Mouse (Mus musculus) liver, embryonic 13.5 days (tissue): ENCODE results near the gene Adamts20. TPM values are rescaled to one million over a fixed set of nuclear protein-coding genes. Genes with fewer than 3 reads are reported as not detected.

Experiments used
- ATAC-seq: fragments of 200-750 bp; cut with Nextera tagmentation; 2 replicates; pipeline ENCODE4 v1.8.0; 2017; ENCODE audit warnings: low read depth, mild to moderate bottlenecking, moderate number of reproducible peaks, moderate library complexity
- DNase-seq: peaks from one replicate; pipeline ENCODE4 v3.0.0; 2022
- H3K27ac ChIP-seq: fragments of 300-500 bp; sonication (generic); 2 replicates; pipeline ENCODE4 v1.5.1; 2015; ENCODE audit warnings: moderate library complexity, mild to moderate bottlenecking, inconsistent platforms
- H3K27me3 ChIP-seq: fragments of 300-500 bp; sonication (generic); 2 replicates; pipeline ENCODE4 v1.6.1; 2015; ENCODE audit warnings: mild to moderate bottlenecking, inconsistent platforms
- H3K36me3 ChIP-seq: fragments of 300-500 bp; sonication (generic); 2 replicates; pipeline ENCODE4 v1.6.1; 2015; ENCODE audit warnings: mild to moderate bottlenecking, inconsistent platforms
- H3K4me1 ChIP-seq: fragments of 300-500 bp; sonication (generic); replicated peaks from 2 replicates; pipeline ENCODE4 v1.6.1; 2015; ENCODE audit warnings: inconsistent platforms
- H3K4me2 ChIP-seq: fragments of 300-500 bp; sonication (generic); 2 replicates; pipeline ENCODE4 v1.6.1; 2015; ENCODE audit warnings: inconsistent platforms, mild to moderate bottlenecking, moderate library complexity
- H3K4me3 ChIP-seq: fragments of 300-500 bp; sonication (generic); replicated peaks from 2 replicates; pipeline ENCODE4 v1.5.1; 2015; ENCODE audit warnings: mild to moderate bottlenecking, inconsistent platforms
- H3K9ac ChIP-seq: fragments of 300-500 bp; sonication (generic); 2 replicates; pipeline ENCODE4 v1.6.1; 2015; ENCODE audit warnings: mild to moderate bottlenecking, inconsistent platforms
- H3K9me3 ChIP-seq: fragments of 300-500 bp; sonication (generic); replicated peaks from 2 replicates; pipeline ENCODE4 v1.6.1; 2016; ENCODE audit warnings: inconsistent platforms
- WGBS: fragments of 180-500 bp; shearing (Covaris S2); methylation state at CpG from one replicate; pipeline ENCODE4 v1.1.7; 2015; ENCODE audit not compliant: insufficient replicate concordance; 5-methylcytosine and 5-hydroxymethylcytosine counted together
- polyA plus RNA-seq: library from polyadenylated mRNA; unstranded; fragments of >200 nt; fragmentation: Nextera tagmentation; extraction: Ambion mirVana; gene quantifications from 2 replicates; pipeline ENCODE4 v1.2.1, GENCODE M21; 2015

Gene Adamts20
- polyA plus RNA-seq, 1 experiment from 2014 or later = 0.16 TPM

DNA sequence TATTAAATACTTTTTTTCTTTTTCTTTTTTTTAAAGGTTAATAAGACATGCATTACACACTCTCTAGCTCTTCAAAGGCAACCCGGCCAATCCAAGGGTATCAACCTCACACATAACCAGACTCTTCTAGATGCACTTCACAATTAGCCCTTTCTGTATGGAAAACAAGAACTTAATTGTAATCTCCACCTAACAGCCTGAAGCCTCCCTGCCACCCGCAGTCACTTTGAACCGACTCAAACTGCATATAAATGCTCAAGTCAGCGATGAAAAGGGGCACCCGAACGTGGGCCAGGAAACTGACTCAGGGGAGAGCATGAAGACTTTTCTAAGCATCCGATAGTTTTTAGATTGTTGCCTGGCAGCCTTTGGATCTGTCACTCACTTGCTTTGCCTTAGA, 12.1 kb upstream of the Adamts20 start:
- no peak overlapping the region for H3K4me3 ChIP-seq
- no peak overlapping the region for H3K4me2 ChIP-seq
- WGBS = 60% methylated on average over 7 of the region's 7 CpGs
- no peaks in the 10 kb centered on the region for H3K36me3 ChIP-seq
- ATAC-seq (no peak), DNase-seq (no peak)
- H3K9me3 ChIP-seq = no peaks in the 10 kb centered on the region
- no peaks in the 10 kb centered on the region for H3K27me3 ChIP-seq
- no peak overlapping the region for H3K9ac ChIP-seq
- no peak overlapping the region for H3K27ac ChIP-seq
- no peaks in the 10 kb centered on the region; the same call in 1 of the 2 replicates for H3K4me1 ChIP-seq

- no peaks in the 10 kb centered on the region for H3K36me3 ChIP-seq
- WGBS = 61% methylated on average over 5 of the region's 5 CpGs
- no peaks in the 10 kb centered on the region for H3K9me3 ChIP-seq
- no peak overlapping the region for H3K27ac ChIP-seq
- no peaks in the 10 kb centered on the region for H3K27me3 ChIP-seq
- no peak overlapping the region for H3K4me2 ChIP-seq
- H3K9ac ChIP-seq = no peak overlapping the region
- no peaks in the 10 kb centered on the region; the same call in 1 of the 2 replicates for H3K4me1 ChIP-seq
- no peak for ATAC-seq
- DNase-seq = no peak
- no peak overlapping the region for H3K4me3 ChIP-seq
Measured at GRCm38 (mm10) chr15:94475975-94476374, 10.8 kb upstream of the Adamts20 start.

DNA sequence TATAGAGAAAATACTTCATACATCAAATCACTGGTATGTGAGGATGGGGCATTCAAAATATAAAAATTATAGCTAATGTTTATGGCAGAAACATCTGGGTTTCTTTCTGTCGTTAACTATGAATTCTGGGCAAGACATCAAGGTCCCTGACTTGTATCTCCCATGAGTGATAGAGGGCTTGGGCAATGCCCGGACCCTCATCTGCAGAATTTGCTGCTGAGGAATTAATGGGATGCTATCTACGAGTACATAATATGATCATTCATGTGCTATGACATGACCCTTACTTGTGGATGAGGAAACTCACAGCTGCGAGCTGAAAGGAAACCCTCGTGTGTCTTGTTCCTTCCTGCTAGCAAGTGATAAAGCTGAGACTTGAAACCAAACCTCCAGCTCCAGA, 5.1 kb upstream of the Adamts20 start:
- 27% methylated on average over 5 of the region's 5 CpGs for WGBS
- H3K4me1 ChIP-seq = no peaks in the 10 kb centered on the region
- DNase-seq (no peak), ATAC-seq (no peak)
- no peaks in the 10 kb centered on the region for H3K9me3 ChIP-seq
- H3K36me3 ChIP-seq = no peaks in the 10 kb centered on the region
- H3K4me3 ChIP-seq = no peak overlapping the region
- no peak overlapping the region for H3K4me2 ChIP-seq
- H3K27ac ChIP-seq = no peak overlapping the region
- no peaks in the 10 kb centered on the region for H3K27me3 ChIP-seq
- H3K9ac ChIP-seq = no peak overlapping the region

DNA sequence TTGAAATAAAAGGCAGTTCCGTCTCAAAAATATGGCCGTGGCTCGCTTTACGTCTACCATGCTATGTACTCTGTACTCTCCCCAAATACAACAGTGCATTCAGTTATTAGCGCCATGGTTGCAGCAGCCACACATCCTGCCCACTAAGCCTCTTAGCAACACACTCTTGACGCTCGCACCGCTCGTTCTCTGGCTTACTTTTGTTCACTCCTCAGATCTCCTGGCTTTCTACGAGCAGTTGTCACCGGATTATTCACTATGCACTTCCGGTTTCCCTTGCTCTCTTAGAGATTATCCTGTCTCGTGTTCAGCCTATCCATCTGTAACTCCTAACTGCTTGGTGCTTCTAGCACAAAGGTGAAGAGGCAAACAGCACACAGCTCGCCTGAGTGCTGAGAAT, 337 bp downstream of the Adamts20 start:
- no peak for DNase-seq
- H3K27ac ChIP-seq = no peak overlapping the region
- 77% methylated on average over 14 of the region's 14 CpGs for WGBS
- no peaks in the 10 kb centered on the region for H3K36me3 ChIP-seq
- no peak overlapping the region for H3K9ac ChIP-seq
- H3K4me1 ChIP-seq = no peaks in the 10 kb centered on the region
- no peaks in the 10 kb centered on the region for H3K9me3 ChIP-seq
- no peak overlapping the region for H3K4me2 ChIP-seq
- H3K27me3 ChIP-seq = no peaks in the 10 kb centered on the region
- no peak overlapping the region for H3K4me3 ChIP-seq
- no peak for ATAC-seq

DNA sequence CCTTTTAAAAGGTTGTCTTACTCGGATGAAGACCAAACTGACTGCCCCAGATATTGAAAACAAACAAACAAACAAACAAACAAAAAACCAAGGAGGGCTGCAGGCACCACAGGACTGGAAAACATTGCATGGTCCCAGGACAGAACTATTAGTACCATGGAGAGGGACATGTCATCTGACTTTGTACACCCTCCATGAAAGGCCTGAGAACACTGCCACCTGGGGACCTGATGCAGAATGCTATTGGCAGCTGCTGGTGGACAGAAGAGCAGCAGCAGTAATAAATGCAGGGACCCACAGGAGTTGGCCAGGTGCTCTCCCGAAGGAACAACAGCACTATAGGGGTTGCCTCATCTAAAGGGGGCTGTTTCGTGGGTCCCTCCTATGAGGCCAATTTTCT, 2.0 kb downstream of the Adamts20 start:
- no peaks in the 10 kb centered on the region for H3K27me3 ChIP-seq

DNA sequence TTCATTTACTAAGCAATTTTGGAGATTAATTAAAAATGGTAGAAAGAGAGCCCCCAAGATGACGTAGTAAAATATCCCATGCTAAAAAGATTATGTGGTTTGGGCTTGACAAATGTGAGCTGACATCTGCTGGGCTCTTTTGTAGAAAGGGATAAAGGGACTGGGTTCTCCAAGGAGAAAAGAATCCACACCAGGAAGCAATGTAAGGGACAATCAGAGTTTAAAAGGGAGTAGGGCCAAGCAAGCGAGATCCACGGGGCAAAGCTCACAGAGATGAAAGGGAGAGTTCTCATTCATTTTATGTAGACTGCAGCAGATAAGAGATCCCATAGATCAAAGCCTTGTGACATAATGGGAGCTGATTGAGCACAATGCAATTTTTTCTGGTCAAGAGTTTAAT, 3.0 kb downstream of the Adamts20 start:
- H3K9me3 ChIP-seq = no peaks in the 10 kb centered on the region
- no peak overlapping the region for H3K9ac ChIP-seq
- H3K27ac ChIP-seq = no peak overlapping the region
- no peaks in the 10 kb centered on the region for H3K27me3 ChIP-seq
- DNase-seq (no peak), ATAC-seq (no peak)
- 51% methylated on average over 3 of the region's 3 CpGs for WGBS
- H3K4me3 ChIP-seq = no peak overlapping the region
- H3K4me1 ChIP-seq = no peaks in the 10 kb centered on the region
- no peaks in the 10 kb centered on the region for H3K36me3 ChIP-seq
- no peak overlapping the region for H3K4me2 ChIP-seq

More for the DNA sequence above, 2.0 kb downstream of the Adamts20 start:
- no peaks in the 10 kb centered on the region for H3K9me3 ChIP-seq
- no peak overlapping the region for H3K4me2 ChIP-seq
- WGBS = 44% methylated on average over 3 of the region's 3 CpGs
- H3K4me1 ChIP-seq = no peaks in the 10 kb centered on the region
- no peak overlapping the region for H3K4me3 ChIP-seq
- ATAC-seq (no peak), DNase-seq (no peak)
- no peaks in the 10 kb centered on the region for H3K36me3 ChIP-seq
- H3K27ac ChIP-seq = no peak overlapping the region
- H3K9ac ChIP-seq = no peak overlapping the region

- H3K27me3 ChIP-seq = no peaks in the 10 kb centered on the region
- 72% methylated on average over 9 of the region's 9 CpGs for WGBS
- H3K9me3 ChIP-seq = no peaks in the 10 kb centered on the region
- no peak overlapping the region for H3K9ac ChIP-seq
- DNase-seq (no peak), ATAC-seq (no peak)
- no peaks in the 10 kb centered on the region for H3K4me1 ChIP-seq
- H3K36me3 ChIP-seq = no peaks in the 10 kb centered on the region
- no peak overlapping the region for H3K4me3 ChIP-seq
- no peak overlapping the region for H3K27ac ChIP-seq
- no peak overlapping the region for H3K4me2 ChIP-seq
Measured at GRCm38 (mm10) chr15:94461166-94461565, 4.1 kb downstream of the Adamts20 start.

DNA sequence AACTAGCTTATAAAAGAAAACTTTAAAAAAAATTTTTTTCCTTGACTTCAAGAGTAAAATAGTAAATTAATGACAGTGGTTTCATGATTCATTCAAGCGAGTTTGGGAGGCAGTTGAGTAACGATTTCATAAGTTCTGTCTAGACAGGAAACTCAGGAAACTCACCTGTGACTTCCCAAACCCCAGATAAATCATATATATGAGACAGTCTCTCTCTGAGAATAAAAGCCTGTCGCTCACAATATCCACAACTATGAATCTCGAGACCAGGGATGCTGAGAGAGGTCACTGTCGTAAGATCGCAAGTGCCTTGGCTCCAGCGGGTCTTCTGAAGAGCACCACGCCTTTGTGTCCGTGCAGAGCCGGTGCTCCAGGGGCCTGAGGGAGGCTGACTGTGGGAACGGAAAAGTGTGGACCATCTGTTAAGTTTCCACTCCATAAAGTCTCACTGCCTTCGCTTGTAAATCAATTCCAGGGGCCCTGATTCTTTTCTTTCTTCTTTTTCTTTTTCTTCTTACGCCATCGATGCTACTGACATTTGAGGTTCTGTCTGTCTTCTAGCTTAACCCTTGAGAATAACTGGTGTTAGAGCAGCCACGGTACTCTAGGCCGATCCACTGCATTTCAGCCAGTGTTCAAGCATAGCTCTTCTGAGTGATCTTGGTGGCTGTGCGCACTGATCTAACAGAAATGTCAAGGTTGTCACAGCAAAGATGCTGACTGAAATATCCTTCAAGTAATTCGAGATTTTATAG, 7.4 kb downstream of the Adamts20 start:
- no peaks in the 10 kb centered on the region; the same call in 1 of the 2 replicates for H3K4me1 ChIP-seq
- H3K9me3 ChIP-seq = no peaks in the 10 kb centered on the region
- H3K4me2 ChIP-seq = no peak overlapping the region
- H3K27me3 ChIP-seq = no peaks in the 10 kb centered on the region
- no peak overlapping the region for H3K27ac ChIP-seq
- no peaks in the 10 kb centered on the region for H3K36me3 ChIP-seq
- H3K9ac ChIP-seq = no peak overlapping the region
- 72% methylated on average over 18 of the region's 18 CpGs for WGBS
- no peak for ATAC-seq
- no peak overlapping the region for H3K4me3 ChIP-seq
- DNase-seq = no peak

DNA sequence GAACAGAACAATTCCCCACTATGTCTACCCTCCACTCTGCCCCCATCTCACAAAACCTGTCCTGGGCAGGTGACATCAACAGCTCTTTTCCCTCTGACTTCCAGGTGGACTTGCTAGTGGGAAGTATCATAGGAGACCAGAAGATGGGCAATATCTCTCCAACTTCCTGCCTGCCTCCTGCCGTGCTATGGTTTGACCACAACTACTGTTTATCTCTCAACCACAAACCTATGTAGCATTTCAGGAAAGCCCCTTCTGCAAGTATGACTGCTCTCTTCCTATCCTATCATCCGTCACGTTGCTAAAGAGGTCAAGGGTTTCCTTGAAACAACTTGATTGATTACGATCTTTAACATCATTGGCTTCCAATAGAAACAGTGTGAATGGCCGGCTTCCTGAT, 12.4 kb downstream of the Adamts20 start:
- H3K9me3 ChIP-seq = no peaks in the 10 kb centered on the region
- DNase-seq (no peak), ATAC-seq (no peak)
- H3K4me1 ChIP-seq = no peaks in the 10 kb centered on the region; the same call in 1 of the 2 replicates
- H3K36me3 ChIP-seq = no peaks in the 10 kb centered on the region
- H3K4me2 ChIP-seq = no peak overlapping the region
- H3K27ac ChIP-seq = no peak overlapping the region
- 8% methylated on average over 5 of the region's 5 CpGs for WGBS
- H3K9ac ChIP-seq = no peak overlapping the region
- no peaks in the 10 kb centered on the region for H3K27me3 ChIP-seq
- H3K4me3 ChIP-seq = no peak overlapping the region

DNA sequence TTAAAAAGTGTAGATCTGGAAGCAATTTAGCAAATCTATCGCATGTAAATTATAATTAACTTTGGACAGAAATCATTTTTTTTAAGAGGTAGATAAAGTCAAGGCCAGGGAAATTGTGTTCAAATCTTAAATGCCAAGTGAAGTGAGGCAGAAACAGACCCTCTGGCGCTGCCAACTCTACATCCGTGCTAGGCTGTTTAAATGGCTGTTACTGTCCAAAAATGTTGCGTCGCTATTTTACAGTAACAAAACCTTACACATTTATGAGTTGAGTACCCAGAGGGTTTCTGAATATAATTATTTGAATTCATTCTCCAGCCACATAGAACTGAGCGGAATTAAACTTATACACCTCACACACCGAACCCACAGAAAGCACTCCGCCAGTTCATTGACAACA, 13.6 kb downstream of the Adamts20 start:
- Histone ChIP-seq H3K36me3 (no peaks in the 10 kb centered on the region), H3K4me2 (no peak overlapping the region), H3K27ac (no peak overlapping the region), H3K9ac (no peak overlapping the region), H3K4me3 (no peak overlapping the region), H3K4me1 (no peaks in the 10 kb centered on the region; the same call in 1 of the 2 replicates), H3K9me3 (no peaks in the 10 kb centered on the region), H3K27me3 (no peaks in the 10 kb centered on the region)
- no peak for DNase-seq
- no peak for ATAC-seq
- 78% methylated on average over 8 of the region's 8 CpGs for WGBS

DNA sequence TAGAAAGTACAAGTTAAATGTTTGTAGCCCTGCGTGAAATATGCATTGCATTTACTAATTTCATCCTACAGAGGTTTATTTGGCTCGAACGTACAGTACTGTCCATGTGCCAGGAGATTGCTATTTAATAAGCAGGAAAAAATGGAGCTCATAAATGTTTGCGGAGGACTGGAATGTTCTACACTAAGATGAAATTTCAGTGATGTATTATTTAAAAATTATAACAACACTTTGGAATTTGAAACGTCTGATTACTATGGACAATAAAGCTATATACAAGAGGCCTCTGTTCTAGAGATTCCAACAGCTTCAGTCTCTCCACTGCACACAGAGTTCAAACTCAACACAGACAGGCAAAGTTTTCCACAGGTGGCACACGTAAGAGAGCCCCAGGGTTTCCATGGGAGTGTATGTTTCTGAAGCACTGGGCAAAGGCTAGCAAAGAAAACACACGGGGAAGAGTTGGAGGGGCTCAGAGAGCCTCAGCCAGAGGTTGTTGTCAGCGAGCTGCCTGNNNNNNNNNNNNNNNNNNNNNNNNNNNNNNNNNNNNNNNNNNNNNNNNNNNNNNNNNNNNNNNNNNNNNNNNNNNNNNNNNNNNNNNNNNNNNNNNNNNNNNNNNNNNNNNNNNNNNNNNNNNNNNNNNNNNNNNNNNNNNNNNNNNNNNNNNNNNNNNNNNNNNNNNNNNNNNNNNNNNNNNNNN, 20.6 kb downstream of the Adamts20 start:
- Histone ChIP-seq H3K4me2 (no peak overlapping the region), H3K9ac (no peak overlapping the region), H3K36me3 (no peaks in the 10 kb centered on the region), H3K27me3 (no peaks in the 10 kb centered on the region), H3K27ac (no peak overlapping the region), H3K4me1 (no peaks in the 10 kb centered on the region; the same call in 1 of the 2 replicates), H3K9me3 (no peaks in the 10 kb centered on the region), H3K4me3 (no peak overlapping the region)
- WGBS = 41% methylated on average over 8 of the region's 8 CpGs
- DNase-seq (no peak), ATAC-seq (peak; percentile 57; the same call in 1 of the 2 replicates)

DNA sequence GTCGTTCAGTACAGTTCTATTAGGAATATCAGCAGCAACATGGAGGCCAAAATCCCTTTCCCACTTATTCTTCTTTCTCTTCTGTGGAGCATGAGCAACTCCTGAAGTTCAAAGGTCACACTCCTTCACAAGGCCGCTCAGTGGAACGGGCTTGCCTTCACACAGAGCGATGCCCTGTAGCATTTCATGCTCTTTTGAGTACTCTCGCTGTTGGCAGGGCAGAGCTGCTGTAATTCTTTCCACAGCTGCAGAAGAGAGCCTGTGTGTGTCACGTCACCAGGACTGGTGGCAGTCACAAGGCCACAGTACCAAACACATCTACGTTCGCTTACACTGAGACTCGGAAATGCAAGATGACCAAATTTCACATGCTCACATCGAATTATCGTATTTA, 21.2 kb downstream of the Adamts20 start:
- no peak for ATAC-seq
- WGBS = 75% methylated on average over 11 of the region's 11 CpGs
- Histone ChIP-seq H3K9ac (no peak overlapping the region), H3K4me3 (no peak overlapping the region), H3K27me3 (no peaks in the 10 kb centered on the region), H3K4me2 (no peak overlapping the region), H3K9me3 (no peaks in the 10 kb centered on the region), H3K27ac (no peak overlapping the region), H3K4me1 (no peaks in the 10 kb centered on the region; the same call in 1 of the 2 replicates), H3K36me3 (no peaks in the 10 kb centered on the region)
- DNase-seq = no peak
